Mouse (Mus musculus) fat pad, adult 2 months (tissue): Measurements from ENCODE around the gene Arhgap10.
A peak's percentile ranks its signal among the peaks of the same experiment; 100 is the strongest.

Source experiments
- DNase-seq: peaks from one replicate; pipeline ENCODE4 v3.0.0-alpha.2; 2011; ENCODE audit warnings: low read depth, low spot score; ENCODE audit errors: extremely low read depth

Arhgap10 gene

GRCm38 (mm10) chr8:77518201-77519115, 705 bp upstream of the Arhgap10 start:
- DNase-seq = no peak

GRCm38 (mm10) chr8:77516845-77517244, 908 bp downstream of the Arhgap10 start:
- no peak for DNase-seq

- DNase-seq = no peak
Measured at GRCm38 (mm10) chr8:77515786-77516185, 2.0 kb downstream of the Arhgap10 start.

- DNase-seq = no peak
Measured at GRCm38 (mm10) chr8:77515201-77515600, 2.6 kb downstream of the Arhgap10 start.

GRCm38 (mm10) chr8:77511750-77512493, 5.8 kb downstream of the Arhgap10 start:
- DNase-seq = no peak

DNA sequence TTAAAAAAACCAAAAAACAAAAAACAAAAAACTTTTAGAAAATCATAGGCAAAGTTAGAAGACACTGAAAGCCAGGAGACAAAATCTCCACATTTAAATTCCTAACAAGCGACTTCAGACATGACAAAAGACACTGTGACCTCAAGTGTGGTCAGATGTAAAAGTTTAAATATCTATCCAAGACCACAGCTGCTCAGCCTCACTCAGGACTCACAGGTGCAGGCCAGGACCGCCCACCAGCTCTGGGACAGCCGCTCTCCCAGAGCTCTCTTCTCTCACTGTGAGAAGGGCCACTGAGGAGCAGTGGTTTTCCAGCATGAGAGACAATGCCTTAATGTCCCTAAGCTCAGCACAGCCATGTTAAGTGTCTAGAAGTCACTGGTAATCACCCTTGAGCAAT, 7.3 kb downstream of the Arhgap10 start:
- no peak for DNase-seq

DNA sequence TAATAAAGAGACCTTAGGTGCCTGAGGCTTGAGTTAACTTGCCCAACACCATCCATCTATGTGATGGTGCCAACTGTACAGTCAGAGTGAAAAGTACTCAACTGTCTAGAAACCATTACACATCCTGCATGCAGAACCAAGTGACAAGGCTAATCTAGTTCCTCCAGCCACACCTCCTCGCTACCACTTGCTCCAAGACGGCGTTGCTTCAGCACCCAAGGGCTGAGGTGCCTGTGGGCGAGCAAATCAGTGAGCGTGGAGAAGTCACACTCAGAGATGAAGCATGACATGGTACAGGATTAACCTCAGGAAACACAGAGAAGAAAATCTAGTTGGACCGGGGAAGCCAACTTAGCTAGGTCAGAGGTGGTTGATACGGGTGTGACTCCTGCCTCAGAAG, 8.7 kb downstream of the Arhgap10 start:
- DNase-seq = peak; percentile 90

DNA sequence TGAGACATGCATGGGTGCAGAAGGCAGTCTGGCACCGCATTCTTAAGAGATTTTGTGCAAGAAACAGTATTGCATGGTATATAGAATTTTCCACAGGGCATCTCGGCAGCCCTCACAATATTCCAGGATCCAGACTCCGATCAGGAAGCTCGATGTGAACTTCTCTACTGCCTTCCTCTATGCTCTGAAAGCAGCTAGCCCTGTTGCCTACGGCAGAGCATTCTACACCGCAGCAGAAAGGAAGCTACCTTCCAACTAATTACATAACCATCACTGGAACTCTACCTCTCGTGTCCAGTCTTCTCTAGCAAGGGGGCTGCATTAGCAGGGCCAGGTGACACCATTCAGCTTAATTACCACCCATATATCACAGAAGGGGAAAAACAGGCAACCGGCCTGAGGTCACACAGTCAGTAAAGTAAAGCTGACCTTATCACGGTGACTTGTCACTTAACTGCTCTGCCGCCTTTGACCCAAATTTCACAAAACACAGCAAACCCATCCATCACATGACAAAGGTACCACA, 10.2 kb downstream of the Arhgap10 start:
- DNase-seq = no peak

- no peak for DNase-seq
Measured at GRCm38 (mm10) chr8:77506539-77506938, 11.2 kb downstream of the Arhgap10 start.

DNA sequence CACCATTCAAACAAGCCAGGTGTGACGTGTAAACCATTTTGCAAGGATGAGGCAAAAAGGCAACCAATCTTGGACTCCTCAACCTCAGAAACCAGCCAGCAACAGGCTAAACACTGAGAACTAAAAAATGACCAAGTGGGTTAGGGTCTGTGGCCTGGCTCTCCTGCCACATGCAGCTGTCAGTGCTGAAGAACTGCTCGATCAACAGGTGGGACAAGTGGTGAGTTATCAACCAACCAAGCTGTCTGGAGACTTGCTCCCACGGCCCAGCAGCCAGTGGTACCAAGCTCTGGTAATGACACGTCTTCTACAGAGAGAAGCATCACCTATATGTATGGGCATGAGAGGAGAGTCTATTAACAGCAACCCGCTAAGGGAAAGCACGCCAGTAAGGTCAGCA, 15.2 kb downstream of the Arhgap10 start:
- DNase-seq = no peak

- DNase-seq = no peak
Measured at GRCm38 (mm10) chr8:77501131-77501530, 16.6 kb downstream of the Arhgap10 start.

DNA sequence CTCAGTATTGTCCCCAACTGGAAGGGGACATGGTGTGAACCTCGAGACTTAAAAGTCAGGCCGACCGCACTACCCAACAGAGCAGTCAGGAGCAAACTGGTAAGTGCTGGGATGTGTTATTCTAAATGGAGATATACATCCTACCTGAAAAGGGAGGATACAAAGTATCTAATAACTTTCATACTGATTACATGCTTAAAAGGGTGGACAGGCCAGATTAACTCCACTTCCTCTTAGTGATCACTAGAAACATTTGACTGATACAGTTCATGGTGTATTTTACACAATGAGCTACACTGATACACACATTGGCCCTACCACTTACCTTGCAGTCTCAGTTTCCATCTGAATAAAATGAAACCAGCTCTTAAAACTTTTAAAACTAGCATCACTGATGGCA, 17.5 kb downstream of the Arhgap10 start:
- no peak for DNase-seq

DNA sequence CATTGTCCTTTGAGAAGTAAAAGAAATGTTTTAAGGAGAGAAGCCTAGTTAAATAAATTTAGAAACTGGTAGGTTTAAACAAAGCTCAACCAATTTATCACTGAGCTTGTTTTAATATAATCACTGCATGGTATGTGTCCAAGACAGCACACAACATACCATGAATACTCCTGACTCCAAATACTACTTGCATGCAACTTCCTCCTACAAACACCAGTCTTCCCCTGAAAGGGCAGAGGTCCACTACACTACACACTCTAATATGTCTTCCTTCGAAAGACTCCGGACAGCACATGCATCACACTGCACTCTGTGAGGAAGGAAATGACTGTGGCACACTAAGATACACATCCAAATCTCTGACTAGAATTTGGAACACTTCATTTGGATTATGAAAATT, 20.3 kb downstream of the Arhgap10 start:
- DNase-seq = no peak

DNA sequence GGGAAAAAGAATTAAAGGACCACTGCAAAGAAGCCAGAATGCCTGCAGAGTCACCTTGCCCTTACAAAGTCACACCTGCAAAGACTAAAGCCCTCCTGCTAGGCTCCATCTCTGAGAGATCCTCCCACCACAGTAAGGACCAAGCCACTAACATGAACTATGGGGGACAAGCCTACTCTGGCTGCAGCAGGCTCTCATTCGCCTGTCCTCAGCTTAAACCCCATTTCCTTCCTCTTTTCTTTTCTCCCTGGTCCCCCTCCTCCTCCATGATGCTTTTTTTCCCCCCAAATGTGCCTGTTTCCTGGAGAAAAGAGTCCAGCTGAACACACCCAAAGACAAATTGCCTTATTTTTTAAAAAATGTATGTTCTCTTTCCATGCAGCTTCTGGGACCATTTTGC, 21.5 kb downstream of the Arhgap10 start:
- no peak for DNase-seq

- DNase-seq = no peak
Measured at GRCm38 (mm10) chr8:77494376-77495328, 23.1 kb downstream of the Arhgap10 start.

DNA sequence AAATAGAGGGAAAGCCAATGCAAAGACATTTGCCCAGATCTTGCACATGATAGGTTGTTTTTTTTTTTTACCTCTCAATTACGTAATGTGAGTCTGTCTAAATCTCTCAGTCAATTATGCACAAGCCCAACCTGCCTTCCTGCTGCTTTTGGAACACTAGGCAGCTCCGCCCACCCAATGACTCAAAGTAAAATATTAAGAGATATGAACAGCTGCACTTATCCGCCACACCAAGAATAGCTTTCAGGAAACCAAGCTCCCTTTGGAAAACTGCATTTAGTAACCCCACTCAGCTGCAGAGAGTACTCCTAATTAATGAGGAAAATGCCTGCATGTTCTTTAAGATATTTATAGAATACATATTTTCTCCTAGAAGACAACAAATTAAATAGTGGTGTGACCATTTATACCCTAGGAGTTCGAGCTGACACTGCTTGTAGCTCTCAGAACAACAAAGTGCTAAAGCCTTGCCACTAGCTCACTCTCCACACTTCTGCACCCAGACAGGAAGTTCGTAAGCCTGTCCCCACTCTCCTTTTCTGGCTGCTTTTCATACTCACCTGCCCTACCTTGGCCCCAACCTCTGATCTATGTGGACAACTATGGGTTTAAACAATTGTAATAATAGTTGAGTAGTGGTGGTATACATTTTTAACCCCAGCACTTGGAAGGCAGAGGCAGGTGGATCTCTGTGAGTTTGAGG, 25.2 kb downstream of the Arhgap10 start:
- DNase-seq = no peak

GRCm38 (mm10) chr8:77491231-77491923, 26.4 kb downstream of the Arhgap10 start:
- DNase-seq = no peak

DNA sequence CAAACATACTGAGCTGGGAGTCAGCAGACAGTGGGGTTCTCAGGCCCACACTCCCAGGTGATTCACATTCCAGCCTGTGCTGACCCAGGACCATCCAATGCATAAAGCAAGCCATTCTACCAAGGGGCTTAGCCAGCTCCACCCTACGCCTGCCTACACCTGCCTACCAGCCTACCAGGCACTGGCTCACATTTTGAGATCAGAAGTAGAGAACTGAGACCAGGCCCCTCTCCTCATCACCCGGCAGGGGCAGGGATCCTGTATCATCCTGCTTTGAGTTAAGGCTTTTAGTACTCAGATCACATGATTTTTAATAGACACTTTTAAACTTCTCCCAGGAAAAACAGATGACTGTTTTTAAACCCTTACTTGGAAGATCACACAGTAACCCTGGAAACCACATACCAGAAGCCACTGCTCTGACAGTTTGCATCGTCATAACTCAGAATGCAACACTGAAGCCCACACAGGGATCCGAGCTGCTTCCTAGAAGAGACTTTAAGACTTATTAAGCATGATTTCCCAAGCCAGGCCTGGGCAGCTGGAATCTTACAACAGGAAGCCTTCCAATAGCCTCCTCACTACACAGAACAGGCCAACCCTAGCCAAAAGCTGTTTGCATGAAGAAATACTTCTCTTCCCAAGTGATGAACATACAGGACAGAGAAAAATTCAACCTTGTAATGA, 27.5 kb downstream of the Arhgap10 start:
- peak; percentile 75 for DNase-seq

- no peak for DNase-seq
Measured at GRCm38 (mm10) chr8:77489235-77489634, 28.5 kb downstream of the Arhgap10 start.
